Mouse (Mus musculus) kidney, adult 8-10 months (tissue): ENCODE measurements around the gene Kif2b.

ENCODE experiments used
- DNase-seq, 2 experiments: peaks; one replicate each; pipeline ENCODE4 v3.0.0; 2022

The Kif2b gene

DNA sequence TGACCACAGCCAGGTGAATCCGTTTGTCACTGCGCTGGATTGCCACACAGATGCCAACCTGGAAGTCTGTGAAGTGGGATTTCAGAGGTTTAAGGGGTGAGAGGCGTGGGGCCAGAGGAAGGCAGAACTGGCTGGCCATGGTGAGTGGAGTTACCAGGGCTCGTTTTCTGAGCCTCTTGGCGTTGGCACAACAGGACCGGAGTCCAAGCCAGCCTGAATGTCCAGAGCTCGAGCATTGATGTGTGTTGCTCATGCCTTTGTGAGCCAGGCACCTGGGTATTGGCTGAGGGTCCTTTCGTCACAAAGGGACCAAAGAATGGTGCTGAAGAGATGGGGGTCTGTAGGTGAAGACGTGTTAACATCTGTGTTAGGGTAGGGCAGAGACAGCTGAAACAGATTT lies at the start of gene Kif2b:
Kif2b (minus strand) TSS at position 242 of the 400 bp plus-strand sequence.
- no peak for DNase-seq

DNA sequence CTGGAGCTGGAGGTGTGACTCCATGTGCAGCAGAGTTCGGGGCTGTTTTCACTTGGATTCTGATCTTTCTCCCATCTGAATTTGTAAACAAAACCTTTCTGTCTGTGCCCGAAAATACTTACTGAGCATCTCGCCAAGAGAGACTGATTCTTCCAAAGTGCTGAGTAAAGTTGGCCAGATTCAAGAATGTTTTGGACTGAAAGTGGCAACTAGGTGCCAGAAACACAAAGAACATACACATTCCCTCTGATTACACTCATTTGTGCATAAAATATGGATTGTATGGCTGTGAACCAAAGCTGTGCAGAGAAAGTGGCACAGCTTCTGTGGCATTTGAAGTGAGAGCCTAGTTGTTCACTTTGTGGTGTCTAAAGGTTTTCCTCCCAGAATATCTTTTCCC lies 15.7 kb upstream of the Kif2b start:
- no peak for DNase-seq

DNA sequence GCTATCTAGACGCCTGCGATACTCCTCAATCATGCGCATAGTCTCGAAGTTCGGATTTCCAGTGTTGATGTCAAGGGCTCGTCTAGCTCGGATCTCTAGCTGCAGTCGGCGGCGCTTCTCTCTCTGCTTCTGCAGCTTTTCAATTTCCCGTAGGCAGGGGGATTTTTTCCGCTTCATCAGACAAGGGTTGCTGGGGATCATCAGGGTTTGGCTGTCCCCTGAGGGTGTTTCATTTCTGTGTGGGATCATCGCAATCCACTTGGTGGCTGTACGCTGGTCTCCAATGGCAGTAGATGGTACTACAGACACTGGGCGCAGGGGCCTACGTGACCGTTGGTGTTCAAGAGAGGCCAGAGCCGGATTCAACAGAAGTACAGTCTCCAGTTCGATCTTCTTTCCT lies 502 bp downstream of the Kif2b start:
- no peak for DNase-seq

DNA sequence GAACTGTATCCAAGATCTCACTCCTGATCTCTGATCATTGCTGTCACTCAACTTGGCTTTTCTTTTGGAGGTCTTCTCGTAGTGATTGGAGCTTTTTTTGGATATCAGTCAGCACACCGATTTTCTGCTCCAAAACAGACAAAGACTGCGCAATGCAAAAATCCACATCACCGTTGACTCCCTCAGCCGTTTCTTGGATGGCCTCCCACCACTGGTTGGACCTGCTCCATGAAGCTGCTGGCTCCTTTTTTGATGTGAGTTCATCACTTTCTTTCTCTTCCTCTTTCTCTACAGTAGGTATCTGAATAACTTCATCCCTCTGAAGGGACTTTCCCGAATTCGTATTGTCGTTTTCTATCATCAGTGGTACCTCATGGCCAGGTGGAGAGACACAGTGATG lies 2.0 kb downstream of the Kif2b start:
- DNase-seq = no peak

DNA sequence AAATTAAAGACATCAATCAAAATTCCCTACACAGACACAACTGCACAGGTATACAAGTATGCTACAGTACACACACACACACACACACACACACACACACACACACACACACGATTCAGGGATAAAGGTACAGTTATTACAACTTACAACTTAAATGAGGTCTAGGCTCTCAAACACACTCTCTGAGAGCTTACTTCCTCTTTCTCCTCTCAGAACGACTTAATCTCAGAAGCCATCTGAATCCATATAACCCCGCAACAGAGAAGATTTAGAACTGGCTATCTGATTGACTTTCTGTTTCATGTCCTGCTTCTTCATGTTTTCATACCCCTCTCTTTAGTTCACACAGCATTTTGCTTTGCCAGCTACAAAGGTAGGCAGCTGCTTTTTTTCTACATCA lies 2.9 kb downstream of the Kif2b start:
- DNase-seq = no peak

DNA sequence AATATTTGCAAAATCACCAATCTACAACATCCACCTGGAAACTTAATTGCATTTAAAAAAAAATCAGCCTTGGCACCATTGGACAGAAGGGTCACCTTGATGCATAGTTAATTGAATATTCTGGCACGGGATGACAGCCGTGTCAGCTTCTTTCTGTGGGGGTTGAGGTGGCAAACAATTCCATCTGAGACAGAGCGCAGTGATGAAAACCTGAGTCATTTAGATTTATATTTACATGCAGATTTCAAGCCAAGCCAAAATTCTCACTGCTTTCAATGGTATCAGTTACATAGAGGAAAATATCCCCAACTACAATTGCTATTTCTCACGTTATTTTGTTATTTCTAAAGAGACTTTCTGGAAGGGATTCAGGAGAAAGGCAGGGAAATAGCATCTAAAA lies 46.6 kb downstream of the Kif2b start:
- no peak for DNase-seq
